In the genomic region with DNA sequence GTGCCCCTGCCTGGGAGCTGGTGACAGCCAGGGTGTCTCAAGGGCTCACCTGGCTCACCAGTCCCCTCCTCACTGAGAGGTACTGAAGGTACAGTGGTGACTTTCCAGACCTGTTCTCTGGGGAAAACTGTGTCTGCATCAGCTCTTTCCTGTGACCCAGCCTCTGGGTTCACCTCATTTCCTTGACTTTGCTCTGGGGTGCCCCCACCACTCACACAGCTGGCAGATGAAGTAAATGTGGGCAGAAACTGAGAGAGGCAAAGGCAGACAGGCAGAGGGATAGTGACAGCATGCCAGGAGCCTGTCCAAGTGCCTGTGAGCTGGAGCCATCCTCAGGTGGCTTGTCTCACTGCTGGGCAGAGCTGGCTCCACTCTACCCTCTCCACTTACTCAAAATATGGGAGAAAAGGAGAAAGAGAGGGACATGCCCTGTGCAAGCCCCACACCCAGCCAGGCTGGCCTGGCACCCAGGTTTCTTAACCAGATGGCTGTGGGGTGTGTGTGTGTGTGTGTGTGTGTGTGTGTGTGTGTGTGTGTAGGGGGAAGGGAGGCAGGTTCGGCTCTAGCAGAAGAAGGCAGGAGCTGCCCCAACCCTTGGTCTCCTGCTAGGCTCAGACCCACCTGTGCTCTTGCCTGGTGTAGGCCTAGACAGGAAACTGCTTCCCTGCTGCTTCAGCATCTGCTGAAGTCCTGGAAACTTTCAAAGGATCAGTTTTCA, we compare ENCODE assay signal across 33 mouse cellular contexts.
DNase-seq lines count a peak whose midpoint lies in the region; ATAC-seq lines count a peak whose summit lies in the region.
"Had no signal": no experiment of that assay in that cellular context is flagged by ENCODE, and none has a peak within 500 bp of the region (broad histone marks: within the 10 kb centered on the region; RNA-seq: fewer than 3 reads in every experiment).

No protein-coding gene starts in this region.

- H3K4me3 ChIP-seq in kidney, embryonic 15.5 days (replicated peaks), result no peak overlapping the region
- H3K4me3 ChIP-seq in limb, embryonic 13.5 days, result no peak overlapping the region
- H3K4me3 ChIP-seq: embryonic facial prominence, embryonic 15.5 days; forebrain, embryonic 12.5 days; hindbrain, embryonic 10.5 days; limb, embryonic 15.5 days; liver, embryonic 13.5 days had no signal

- no peak overlapping the region for H3K9ac ChIP-seq in kidney, embryonic 15.5 days
- no peak overlapping the region for H3K9ac ChIP-seq in limb, embryonic 13.5 days
- H3K9ac ChIP-seq: embryonic facial prominence, embryonic 15.5 days; forebrain, embryonic 12.5 days; forebrain, postnatal 0 days; limb, embryonic 15.5 days; liver, embryonic 13.5 days had no signal

- H3K4me1 ChIP-seq in kidney, embryonic 15.5 days, result no peaks in the 10 kb centered on the region
- peaks cover 37% of the 10 kb centered on the region for H3K4me1 ChIP-seq in limb, embryonic 13.5 days
- H3K4me1 ChIP-seq: forebrain, embryonic 12.5 days; liver, embryonic 13.5 days had no signal

- no peaks in the 10 kb centered on the region for H3K27me3 ChIP-seq in kidney, embryonic 15.5 days
- no peaks in the 10 kb centered on the region for H3K27me3 ChIP-seq in limb, embryonic 13.5 days
- H3K27me3 ChIP-seq: embryonic facial prominence, embryonic 15.5 days; forebrain, embryonic 12.5 days; limb, embryonic 15.5 days; liver, embryonic 13.5 days had no signal

- H3K4me2 ChIP-seq in kidney, embryonic 15.5 days, result no peak overlapping the region
- H3K4me2 ChIP-seq in limb, embryonic 13.5 days (replicated peaks), result no peak overlapping the region
- H3K4me2 ChIP-seq: embryonic facial prominence, embryonic 15.5 days; forebrain, embryonic 12.5 days; heart, embryonic 11.5 days; limb, embryonic 15.5 days; liver, embryonic 13.5 days had no signal

- 0 out of 2 replicates have a peak, but pooled peaks have one; percentile 15 for ATAC-seq in kidney, embryonic 15.5 days (replicated peaks; ENCODE audit: low FRiP score)
- ATAC-seq in limb, embryonic 13.5 days (ENCODE audit: low FRiP score, low read depth), result peak; percentile 44; the same call in 1 of the 2 replicates
- ATAC-seq in megakaryocyte progenitor cell, adult 5-6 weeks (replicated peaks; ENCODE audit: poor library complexity), result no peak
- ATAC-seq: activated CD4-positive, CD25-positive, alpha-beta regulatory T cell, adult 4 months; forebrain, postnatal 0 days; hindbrain, embryonic 16.5 days; lung, postnatal 0 days had no signal

- DNase-seq in kidney, postnatal 36 days, result no peak
- DNase-seq in thymus, postnatal 10 days (ENCODE audit: low spot score in 2 of 2), result peak; percentile 65 to 66
- no peak for DNase-seq in testis, postnatal 10 days (ENCODE audit: low spot score)
- DNase-seq in layer of hippocampus, adult 11-12 months (ENCODE audit: low spot score), result no peak
- DNase-seq: adrenal gland, adult 2 months; adrenal gland, postnatal 36 days; B cell, adult 2 months; cerebellum, adult 18-20 months; cerebellum, postnatal 10 days; forebrain, postnatal 0 days; gastrocnemius, postnatal 14 days; heart, adult 11 months; heart, postnatal 14 days; kidney, adult 18-20 months; kidney, postnatal 4 days; layer of hippocampus, postnatal 36 days; liver, embryonic 13.5 days; lung, adult 18-20 months; lung, postnatal 4 days; midbrain, embryonic 14.5 days; right cerebral cortex, postnatal 14 days; spleen, adult 18-20 months had no signal

- H3K27ac ChIP-seq in kidney, embryonic 15.5 days, result no peak overlapping the region
- H3K27ac ChIP-seq in limb, embryonic 13.5 days, result no peak overlapping the region
- H3K27ac ChIP-seq: embryonic facial prominence, embryonic 15.5 days; forebrain, embryonic 12.5 days; hindbrain, embryonic 10.5 days; limb, embryonic 15.5 days; liver, embryonic 13.5 days had no signal

- 50% methylated on average over 1 of the region's 1 CpGs for WGBS in kidney, embryonic 15.5 days
- WGBS in limb, embryonic 13.5 days, result 17% methylated on average over 1 of the region's 1 CpGs

- H3K9me3 ChIP-seq in kidney, embryonic 15.5 days (replicated peaks), result no peaks in the 10 kb centered on the region
- H3K9me3 ChIP-seq in limb, embryonic 13.5 days, result no peaks in the 10 kb centered on the region
- H3K9me3 ChIP-seq: embryonic facial prominence, embryonic 15.5 days; forebrain, embryonic 12.5 days; hindbrain, embryonic 10.5 days; limb, embryonic 15.5 days; liver, embryonic 13.5 days had no signal

- no peaks in the 10 kb centered on the region for H3K36me3 ChIP-seq in kidney, embryonic 15.5 days
- no peaks in the 10 kb centered on the region for H3K36me3 ChIP-seq in limb, embryonic 13.5 days
- H3K36me3 ChIP-seq: embryonic facial prominence, embryonic 15.5 days; forebrain, embryonic 12.5 days; hindbrain, embryonic 10.5 days; limb, embryonic 15.5 days; liver, embryonic 13.5 days had no signal

Comparison
In these comparisons a context has a peak if more than half of its experiments do, and no peak if none do; other contexts are left out.
1. DNase-seq: peak in thymus, postnatal 10 days (2 of 2); none in kidney, postnatal 36 days (0 of 2), testis, postnatal 10 days (single experiment) and layer of hippocampus, adult 11-12 months (single experiment).